Mouse (Mus musculus) CD8-positive naive resting alpha-beta T cell, adult 2 months (primary cell): ENCODE measurements around the gene Cer1.

ENCODE experiments used
- DNase-seq, 2 experiments: peaks; one replicate each; pipeline ENCODE4 v3.0.0; 2022; ENCODE audit warnings: low read depth in 2 of 2, low spot score in 2 of 2

The Cer1 gene

GRCm38 (mm10) chr4:82884636-82885534, at the start of gene Cer1:
Gene Cer1 (minus strand): TSS chr4:82885148.
- DNase-seq = no peak

- DNase-seq = no peak
Observed at GRCm38 (mm10) chr4:82934308-82934707, 49.4 kb upstream of the Cer1 start.

GRCm38 (mm10) chr4:82933698-82934210, 48.8 kb upstream of the Cer1 start:
- peak in 1 of 2 experiments; percentile 5 for DNase-seq

DNA sequence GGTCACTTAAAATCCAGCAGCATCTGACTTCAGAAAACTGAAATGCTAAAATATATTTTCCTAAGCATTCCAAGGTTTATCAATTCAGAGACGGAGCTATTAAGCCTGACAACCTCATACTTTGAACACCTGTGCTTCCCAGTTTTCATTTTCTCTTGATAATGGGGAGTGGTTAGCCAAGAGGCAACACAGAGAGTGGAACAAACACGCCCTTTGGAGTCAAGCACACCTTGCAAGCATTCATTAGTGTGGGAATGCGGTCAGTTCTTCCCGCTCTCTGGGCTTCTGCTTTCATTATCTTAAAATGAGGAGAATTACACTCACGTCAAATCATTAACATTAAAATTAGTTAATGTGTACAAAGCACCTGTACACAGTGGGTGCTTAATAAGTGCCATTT, 45.1 kb upstream of the Cer1 start:
- DNase-seq = no peak

DNA sequence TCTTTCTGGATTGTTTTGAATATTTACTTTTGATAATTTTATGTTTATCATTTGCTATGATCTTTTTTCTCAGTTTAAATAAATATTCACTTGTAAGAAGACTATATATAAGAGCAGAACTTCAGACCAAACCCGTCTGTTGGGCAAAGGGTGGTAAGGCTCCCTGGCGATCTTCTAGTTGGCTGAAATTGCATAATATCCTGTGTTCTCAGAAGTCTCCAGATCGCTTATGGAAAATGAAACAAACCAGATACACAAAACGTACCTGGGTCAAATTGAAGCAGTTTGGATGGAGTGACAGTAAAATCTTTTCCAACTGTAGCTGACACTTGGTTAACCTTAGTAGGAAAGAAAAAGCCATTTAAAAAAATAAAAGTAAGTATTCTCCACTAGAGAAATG, 37.0 kb upstream of the Cer1 start:
- no peak for DNase-seq

DNA sequence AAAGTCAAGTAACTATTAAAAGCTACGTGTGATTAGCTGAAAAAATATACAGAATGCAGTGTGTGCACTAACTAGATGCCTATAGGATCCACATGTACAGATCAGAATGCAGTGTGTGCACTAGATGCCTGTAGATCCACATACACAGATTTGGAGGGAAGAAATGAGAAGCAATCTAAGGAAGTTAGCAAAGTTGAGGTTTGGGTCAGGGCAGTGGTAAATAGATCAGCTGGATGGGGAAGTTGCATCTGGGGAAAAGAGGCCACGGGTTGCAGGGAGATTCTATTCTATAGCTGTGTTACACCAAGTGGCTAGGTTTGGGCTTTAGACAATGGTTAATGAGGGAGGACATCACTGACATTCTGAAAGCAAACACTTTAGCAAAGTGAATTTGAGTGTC, 33.7 kb upstream of the Cer1 start:
- no peak for DNase-seq

DNA sequence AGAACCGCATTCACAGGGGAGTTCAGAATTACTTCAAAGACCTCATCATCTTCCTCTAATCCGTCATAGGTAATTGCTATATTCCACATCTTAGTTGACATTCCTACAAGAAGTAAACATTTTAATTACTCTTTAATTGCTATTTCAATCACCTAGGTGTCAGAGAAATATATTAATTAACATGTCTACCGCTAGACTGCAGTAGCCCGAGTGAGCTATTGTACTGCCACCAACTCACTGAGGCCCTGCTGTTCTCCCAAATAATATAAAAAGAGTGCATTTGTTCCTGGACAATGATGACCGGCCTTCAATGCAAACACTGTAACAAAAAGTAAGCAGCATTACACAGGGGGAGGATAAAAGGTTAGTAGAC, 31.7 kb upstream of the Cer1 start:
- DNase-seq = no peak

DNA sequence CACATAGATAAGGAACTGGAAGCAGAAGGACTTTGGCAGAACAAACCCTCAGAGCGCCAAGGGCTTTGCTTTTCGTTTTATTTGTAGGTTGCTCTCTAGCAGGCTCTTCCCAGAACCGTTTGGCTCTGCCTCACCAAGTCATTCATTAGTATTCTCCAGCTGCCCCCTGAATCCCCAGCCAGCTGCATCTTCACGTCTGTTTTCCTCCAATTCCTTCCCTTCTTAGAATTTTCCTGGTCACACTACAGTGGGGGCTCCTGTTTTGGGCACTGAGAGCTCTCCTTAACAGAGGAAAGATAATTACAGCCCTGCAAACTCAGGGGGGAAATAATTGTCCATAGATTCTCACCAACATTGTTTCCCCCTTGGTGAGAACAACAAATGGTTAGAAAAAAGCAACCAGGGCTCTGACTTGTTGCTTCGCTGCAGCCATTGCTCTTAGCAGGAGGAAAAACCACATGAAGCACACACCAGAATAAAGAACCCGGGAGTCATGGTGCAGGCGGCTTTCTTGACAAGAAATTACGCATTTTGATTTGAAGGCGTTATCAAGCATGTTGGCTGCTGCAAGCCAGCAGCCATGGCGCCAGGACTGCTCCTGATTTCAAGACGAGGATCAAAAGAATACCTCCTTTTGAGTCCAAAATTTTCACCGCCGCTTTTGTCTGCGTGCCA, 31.2 kb upstream of the Cer1 start:
- no peak for DNase-seq

DNA sequence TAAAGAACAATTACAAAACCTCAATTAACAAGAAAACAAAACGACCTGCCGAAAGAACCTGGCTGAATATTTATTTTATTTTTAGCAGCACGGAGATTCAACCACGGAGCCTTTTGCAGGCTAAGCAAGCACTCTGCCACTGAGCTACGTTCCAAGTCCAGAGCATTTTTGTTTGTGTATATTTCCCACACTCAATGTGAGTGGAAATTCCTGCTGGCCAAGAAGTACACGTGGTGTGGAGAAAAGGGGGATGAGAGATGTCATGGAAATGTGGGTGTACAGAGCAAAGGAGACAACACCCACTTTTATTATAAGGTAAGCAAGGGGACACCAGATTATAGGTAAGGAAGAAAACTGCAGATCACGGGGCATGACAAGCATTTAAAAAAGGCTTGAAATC, 30.6 kb upstream of the Cer1 start:
- no peak for DNase-seq

GRCm38 (mm10) chr4:82914601-82915143, 29.7 kb upstream of the Cer1 start:
- no peak for DNase-seq

- no peak for DNase-seq
Observed at GRCm38 (mm10) chr4:82895227-82895626, 10.3 kb upstream of the Cer1 start.

GRCm38 (mm10) chr4:82892247-82892646, 7.3 kb upstream of the Cer1 start:
- DNase-seq = no peak

- DNase-seq = no peak
Observed at GRCm38 (mm10) chr4:82891566-82891965, 6.6 kb upstream of the Cer1 start.

DNA sequence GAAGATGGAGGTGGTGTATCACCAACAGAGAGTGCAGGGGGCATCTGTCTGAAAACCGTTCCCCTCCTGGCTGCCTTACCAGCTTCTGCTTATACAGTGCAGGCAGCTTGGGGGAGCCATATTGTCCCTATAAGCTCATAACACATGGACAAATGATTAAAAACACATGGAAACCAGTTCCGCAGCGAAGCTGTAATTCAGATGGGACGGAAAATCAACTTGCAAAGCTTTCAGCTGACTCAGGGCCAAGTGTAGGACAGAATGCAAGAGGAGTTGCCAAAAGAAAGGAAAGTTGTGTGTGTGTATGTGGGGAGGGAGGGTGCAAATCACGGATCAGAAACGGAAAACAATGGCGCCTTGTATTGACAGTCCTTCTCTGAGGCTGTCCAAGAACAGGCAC, 6.1 kb upstream of the Cer1 start:
- no peak for DNase-seq

- DNase-seq = no peak
Observed at GRCm38 (mm10) chr4:82890585-82890984, 5.6 kb upstream of the Cer1 start.

GRCm38 (mm10) chr4:82886148-82886547, 1.2 kb upstream of the Cer1 start:
- no peak for DNase-seq

DNA sequence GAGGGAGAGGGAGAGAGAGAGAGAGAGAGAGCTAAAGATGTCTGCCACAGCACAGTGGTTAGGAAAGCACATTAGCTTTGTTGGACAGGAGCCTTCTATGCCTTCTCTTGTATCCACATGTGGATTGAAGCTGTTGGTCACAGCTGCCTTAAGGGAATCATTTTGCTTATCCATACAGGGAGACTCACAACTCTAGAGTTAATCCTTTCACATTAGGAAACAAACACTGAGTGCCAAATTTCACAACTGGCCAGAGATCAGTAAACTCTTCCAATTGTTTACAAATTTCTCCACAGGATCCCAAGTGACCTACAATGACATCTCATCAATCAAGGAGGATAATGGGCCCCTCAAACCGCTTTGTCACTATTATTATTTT, 576 bp upstream of the Cer1 start:
- no peak for DNase-seq

- no peak for DNase-seq
Observed at GRCm38 (mm10) chr4:82882500-82882899, 2.4 kb downstream of the Cer1 start.

- DNase-seq = no peak
Observed at GRCm38 (mm10) chr4:82881366-82881765, 3.6 kb downstream of the Cer1 start.

DNA sequence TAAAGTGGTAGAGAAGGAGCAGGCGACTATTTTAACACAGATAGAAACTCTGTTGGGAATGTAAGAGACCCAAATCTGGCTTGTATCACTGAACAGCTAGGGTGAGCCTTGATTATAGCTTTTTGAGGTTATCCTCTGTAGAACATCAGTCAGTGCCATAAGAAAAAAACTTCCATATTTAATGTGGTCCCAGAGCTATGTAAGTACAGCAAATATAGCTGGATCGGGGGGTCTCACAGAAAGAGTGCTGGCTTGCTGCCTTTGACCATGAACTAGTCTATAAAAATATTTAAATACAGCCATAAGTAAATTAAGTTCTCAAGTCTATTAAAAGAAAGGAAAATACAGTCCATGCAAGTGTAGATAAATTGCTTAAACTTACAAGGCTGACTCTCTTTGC, 4.7 kb downstream of the Cer1 start:
- no peak for DNase-seq

DNA sequence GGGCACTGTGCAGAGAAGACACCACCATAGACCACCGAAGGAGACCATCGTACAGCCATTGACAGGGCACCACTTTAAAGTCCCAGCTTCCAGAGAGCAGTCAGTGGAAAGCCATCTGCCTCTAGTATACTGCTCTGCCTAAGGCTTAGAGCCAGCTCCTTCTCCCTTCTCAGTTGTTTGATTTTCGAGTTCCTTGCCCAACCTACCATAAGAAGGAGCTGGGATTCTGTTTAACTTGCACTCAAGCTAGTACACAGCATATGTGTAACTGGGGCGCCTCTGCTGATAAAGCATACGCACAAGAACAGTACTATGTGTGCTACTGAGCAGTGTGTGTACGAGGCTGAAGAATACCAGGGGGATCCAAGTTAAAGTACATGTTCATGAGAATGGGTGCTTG, 5.8 kb downstream of the Cer1 start:
- no peak for DNase-seq

DNA sequence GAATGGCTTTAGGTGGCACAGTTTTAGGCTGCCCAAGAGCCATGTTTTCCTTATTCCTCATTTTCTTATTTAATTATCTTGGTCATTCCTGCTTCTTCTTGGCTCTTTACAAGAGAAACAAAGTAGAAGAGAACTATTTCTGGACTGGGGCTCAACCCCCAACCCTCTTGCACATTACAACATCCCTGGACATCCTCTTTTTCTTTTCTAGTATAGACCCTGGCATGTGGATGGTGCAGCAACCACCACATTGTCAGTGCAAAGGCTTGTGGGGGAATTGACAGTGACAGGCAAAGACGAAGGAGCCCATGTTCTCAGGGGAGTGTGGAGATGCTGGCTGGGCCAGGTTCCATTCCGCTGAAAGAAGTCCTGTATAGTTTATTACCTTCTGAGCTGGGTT, 8.3 kb downstream of the Cer1 start:
- DNase-seq = no peak
